ENCODE assay signal across 8 mouse cellular contexts in the genomic region with DNA sequence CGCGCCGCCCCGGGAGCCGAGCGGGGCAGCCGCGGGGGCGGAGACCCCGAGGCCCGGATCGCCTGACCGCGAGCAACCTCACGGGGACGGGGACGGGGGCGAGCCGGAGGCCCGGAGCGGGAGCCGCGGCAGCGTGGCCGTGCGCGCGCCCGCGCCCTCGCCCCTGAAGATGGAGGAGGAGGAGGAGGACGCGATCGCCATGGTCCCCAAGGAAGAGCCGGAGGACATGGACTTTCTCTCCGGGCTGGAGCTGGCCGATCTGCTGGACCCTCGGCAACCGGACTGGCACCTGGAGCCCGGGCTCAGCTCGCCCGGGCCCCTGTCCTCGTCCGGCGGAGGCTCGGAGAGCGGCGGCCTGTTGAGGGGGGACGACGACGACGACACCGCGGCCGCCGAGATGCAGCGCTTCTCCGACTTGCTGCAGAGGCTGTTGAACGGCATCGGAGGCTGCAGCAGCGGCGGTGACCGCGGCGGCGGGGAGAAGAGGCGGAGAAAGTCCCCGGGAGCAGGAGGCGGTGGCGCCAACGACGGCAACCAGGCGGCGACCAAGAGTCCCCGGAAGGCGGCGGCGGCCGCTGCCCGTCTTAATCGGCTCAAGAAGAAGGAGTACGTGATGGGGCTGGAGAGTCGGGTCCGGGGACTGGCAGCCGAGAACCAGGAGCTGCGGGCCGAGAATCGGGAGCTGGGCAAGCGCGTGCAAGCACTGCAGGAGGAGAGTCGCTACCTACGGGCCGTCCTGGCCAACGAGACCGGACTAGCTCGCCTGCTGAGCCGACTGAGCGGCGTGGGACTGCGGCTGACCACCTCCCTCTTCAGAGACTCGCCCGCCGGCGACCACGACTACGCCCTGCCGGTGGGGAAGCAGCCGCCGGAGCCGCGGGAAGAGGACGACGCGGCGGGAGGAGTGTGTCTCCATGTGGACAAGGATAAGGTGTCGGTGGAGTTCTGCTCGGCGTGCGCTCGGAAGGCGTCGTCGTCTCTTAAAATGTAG. TPM values are rescaled to one million over a fixed set of nuclear protein-coding genes. Genes with fewer than 3 reads are reported as not detected.
DNase-seq lines count a peak whose midpoint lies in the region; ATAC-seq and TF ChIP-seq lines count a peak whose summit lies in the region.

No protein-coding gene starts in this region.

- H3K27me3 ChIP-seq in E14TG2a.4 (ENCODE audit: insufficient read depth, low read length), result no peaks in the 10 kb centered on the region
- no peaks in the 10 kb centered on the region; the same call in 1 of the 2 replicates for H3K27me3 ChIP-seq in forebrain, embryonic 12.5 days
- no peaks in the 10 kb centered on the region for H3K27me3 ChIP-seq in heart, postnatal 0 days (ENCODE audit: control insufficient read depth, insufficient read depth, low read length)
- H3K27me3 ChIP-seq in lung, embryonic 14.5 days (ENCODE audit: insufficient read depth, low read length), result no peaks in the 10 kb centered on the region
- H3K27me3 ChIP-seq in neural tube, embryonic 15.5 days (replicated peaks), result no peaks in the 10 kb centered on the region

- no peak for TF ChIP-seq EP300 in heart, postnatal 0 days (IDR thresholded peaks at IDR 0.05; ENCODE audit: low read depth)

- H3K9me3 ChIP-seq in E14TG2a.4 (ENCODE audit: low read length), result no peaks in the 10 kb centered on the region
- H3K9me3 ChIP-seq in forebrain, embryonic 12.5 days, result no peaks in the 10 kb centered on the region
- H3K9me3 ChIP-seq in heart, postnatal 0 days (replicated peaks; ENCODE audit: control insufficient read depth, low read length), result no peaks in the 10 kb centered on the region
- no peaks in the 10 kb centered on the region for H3K9me3 ChIP-seq in lung, embryonic 14.5 days (ENCODE audit: low read depth, low read length)
- no peaks in the 10 kb centered on the region for H3K9me3 ChIP-seq in neural tube, embryonic 15.5 days (replicated peaks)

- H3K4me1 ChIP-seq in E14TG2a.4 (replicated peaks; ENCODE audit: low read depth, low read length), result peaks cover 25% of the 10 kb centered on the region
- peaks cover 5% of the 10 kb centered on the region; the same call in 1 of the 2 replicates for H3K4me1 ChIP-seq in forebrain, embryonic 12.5 days
- peaks cover 12% of the 10 kb centered on the region; the same call in 1 of the 2 replicates for H3K4me1 ChIP-seq in heart, postnatal 0 days (ENCODE audit: control insufficient read depth, insufficient read depth)
- H3K4me1 ChIP-seq in lung, embryonic 14.5 days (ENCODE audit: insufficient read depth), result no peaks in the 10 kb centered on the region
- peaks cover 10% of the 10 kb centered on the region for H3K4me1 ChIP-seq in neural tube, embryonic 15.5 days

- peak; percentile 55 for DNase-seq in c-Kit-negative CD71-positive TER-119-positive erythroid progenitor cells, embryonic 14.5 days (ENCODE audit: low read depth, low spot score)
- peak; percentile 60 for DNase-seq in heart, postnatal 0 days (ENCODE audit: low spot score)
- peak; percentile 77 to 87 for DNase-seq in kidney, postnatal 4 days
- peak; percentile 75 for DNase-seq in lung, embryonic 14.5 days
- DNase-seq in testis, postnatal 10 days (ENCODE audit: low spot score), result peak; percentile 83

- peak; percentile 74 for ATAC-seq in forebrain, embryonic 12.5 days (ENCODE audit: low FRiP score)
- peak; percentile 77 for ATAC-seq in heart, postnatal 0 days (ENCODE audit: insufficient read depth, low read depth)
- ATAC-seq in lung, embryonic 14.5 days (ENCODE audit: insufficient read depth), result peak; percentile 72
- ATAC-seq in neural tube, embryonic 15.5 days (ENCODE audit: low FRiP score), result peak; percentile 84

- no peak for TF ChIP-seq CTCF in E14TG2a.4 (conservative IDR thresholded peaks at IDR 0.05; ENCODE audit: low read length)
- TF ChIP-seq CTCF in heart, postnatal 0 days (IDR thresholded peaks at IDR 0.05; ENCODE audit: low read depth), result peak; percentile 32
- peak; percentile 40 for TF ChIP-seq CTCF in lung, embryonic 14.5 days (IDR thresholded peaks at IDR 0.05; ENCODE audit: low read depth)

- peak overlapping the region; percentile 99 for H3K27ac ChIP-seq in forebrain, embryonic 12.5 days
- H3K27ac ChIP-seq in heart, postnatal 0 days (ENCODE audit: low read depth), result peak overlapping the region; percentile 100
- peak overlapping the region; percentile 98 for H3K27ac ChIP-seq in lung, embryonic 14.5 days (ENCODE audit: low read depth)
- H3K27ac ChIP-seq in neural tube, embryonic 15.5 days (replicated peaks), result peak overlapping the region; percentile 98

- H3K9ac ChIP-seq in forebrain, embryonic 12.5 days, result peak overlapping the region; percentile 99
- H3K9ac ChIP-seq in heart, postnatal 0 days (replicated peaks; ENCODE audit: low read depth, low read length), result peak overlapping the region; percentile 100
- H3K9ac ChIP-seq in lung, embryonic 14.5 days, result peak overlapping the region; percentile 98
- peak overlapping the region; percentile 92 for H3K9ac ChIP-seq in neural tube, embryonic 15.5 days (replicated peaks)

- H3K4me3 ChIP-seq in E14TG2a.4 (replicated peaks; ENCODE audit: low read length), result peak overlapping the region; percentile 95
- H3K4me3 ChIP-seq in forebrain, embryonic 12.5 days (replicated peaks), result peak overlapping the region; percentile 91
- peak overlapping the region; percentile 100 for H3K4me3 ChIP-seq in heart, postnatal 0 days (ENCODE audit: low read depth, low read length)
- peak overlapping the region; percentile 97 for H3K4me3 ChIP-seq in lung, embryonic 14.5 days (ENCODE audit: low read depth, low read length)
- H3K4me3 ChIP-seq in neural tube, embryonic 15.5 days (replicated peaks), result peak overlapping the region; percentile 80

- WGBS in forebrain, embryonic 12.5 days, result under 1% methylated on average over 112 of the region's 123 CpGs
- WGBS in heart, postnatal 0 days, result under 1% methylated on average over 98 of the region's 123 CpGs
- WGBS in lung, embryonic 14.5 days, result under 1% methylated on average over 123 of the region's 123 CpGs
- under 1% methylated on average over 123 of the region's 123 CpGs for WGBS in neural tube, embryonic 15.5 days

- peaks cover 34% of the 10 kb centered on the region for H3K36me3 ChIP-seq in E14TG2a.4 (ENCODE audit: insufficient read depth, low read length)
- peaks cover 4% of the 10 kb centered on the region; the same call in 1 of the 2 replicates for H3K36me3 ChIP-seq in forebrain, embryonic 12.5 days (replicated peaks)
- peaks cover 6% of the 10 kb centered on the region; the same call in 1 of the 2 replicates for H3K36me3 ChIP-seq in heart, postnatal 0 days (replicated peaks; ENCODE audit: control insufficient read depth, insufficient read depth, low read length)
- H3K36me3 ChIP-seq in lung, embryonic 14.5 days (ENCODE audit: insufficient read depth), result peaks cover 20% of the 10 kb centered on the region
- H3K36me3 ChIP-seq in neural tube, embryonic 15.5 days, result no peaks in the 10 kb centered on the region

- H3K4me2 ChIP-seq in forebrain, embryonic 12.5 days, result peak overlapping the region; percentile 81
- peak overlapping the region; percentile 97 for H3K4me2 ChIP-seq in heart, postnatal 0 days (ENCODE audit: low read depth, low read length)
- H3K4me2 ChIP-seq in lung, embryonic 14.5 days, result peak overlapping the region; percentile 98
- H3K4me2 ChIP-seq in neural tube, embryonic 15.5 days, result peak overlapping the region; percentile 81

RNA-seq across cellular contexts. Expression of a gene that starts 0.9 kb away (rescaled TPM):
- polyA plus RNA-seq in forebrain, embryonic 12.5 days (2016; fragmentation: Nextera tagmentation; extraction: Ambion mirVana), result 58.3 and 61.5 TPM in 2 replicates
- total RNA-seq in heart, postnatal 0 days (2014; rRNA removed; ENCODE audit: low replicate concordance), result 49.3 and 55.3 TPM in 2 replicates
- polyA plus RNA-seq in heart, postnatal 0 days (2015; fragmentation: Nextera tagmentation; extraction: Ambion mirVana), result 10.6 and 11.3 TPM in 2 replicates
- polyA plus RNA-seq in lung, embryonic 14.5 days (2014; fragmentation: Nextera tagmentation; extraction: Ambion mirVana), result 45.2 and 47.4 TPM in 2 replicates
- polyA plus RNA-seq in neural tube, embryonic 15.5 days (2015; fragmentation: Nextera tagmentation; extraction: Ambion mirVana), result 30.2 and 33.8 TPM in 2 replicates

RNA-seq across cellular contexts. Expression of a gene that starts 13.6 kb away (rescaled TPM):
- 113 and 119 TPM in 2 replicates for polyA plus RNA-seq in forebrain, embryonic 12.5 days (2016; fragmentation: Nextera tagmentation; extraction: Ambion mirVana)
- total RNA-seq in heart, postnatal 0 days (2014; rRNA removed; ENCODE audit: low replicate concordance), result 82.2 and 107 TPM in 2 replicates
- 185 and 187 TPM in 2 replicates for polyA plus RNA-seq in heart, postnatal 0 days (2015; fragmentation: Nextera tagmentation; extraction: Ambion mirVana)
- polyA plus RNA-seq in lung, embryonic 14.5 days (2014; fragmentation: Nextera tagmentation; extraction: Ambion mirVana), result 105 and 107 TPM in 2 replicates
- 139 and 163 TPM in 2 replicates for polyA plus RNA-seq in neural tube, embryonic 15.5 days (2015; fragmentation: Nextera tagmentation; extraction: Ambion mirVana)

RNA-seq across cellular contexts. Expression of a gene that starts 17.0 kb away (rescaled TPM):
- polyA plus RNA-seq in forebrain, embryonic 12.5 days (2016; fragmentation: Nextera tagmentation; extraction: Ambion mirVana), result 2.4 and 2.6 TPM in 2 replicates
- total RNA-seq in heart, postnatal 0 days (2014; rRNA removed; ENCODE audit: low replicate concordance), result not detected in 2 replicates
- polyA plus RNA-seq in heart, postnatal 0 days (2015; fragmentation: Nextera tagmentation; extraction: Ambion mirVana), result 0.30 and 0.51 TPM in 2 replicates
- 1.5 TPM in 2 replicates for polyA plus RNA-seq in lung, embryonic 14.5 days (2014; fragmentation: Nextera tagmentation; extraction: Ambion mirVana)
- polyA plus RNA-seq in neural tube, embryonic 15.5 days (2015; fragmentation: Nextera tagmentation; extraction: Ambion mirVana), result 1.3 and 1.5 TPM in 2 replicates

RNA-seq across cellular contexts. Expression of a gene that starts 32.4 kb away (rescaled TPM):
- polyA plus RNA-seq in forebrain, embryonic 12.5 days (2016; fragmentation: Nextera tagmentation; extraction: Ambion mirVana), result 33.0 and 36.7 TPM in 2 replicates
- total RNA-seq in heart, postnatal 0 days (2014; rRNA removed; ENCODE audit: low replicate concordance), result 6.8 and 12.7 TPM in 2 replicates
- polyA plus RNA-seq in heart, postnatal 0 days (2015; fragmentation: Nextera tagmentation; extraction: Ambion mirVana), result 30.6 and 35.7 TPM in 2 replicates
- polyA plus RNA-seq in lung, embryonic 14.5 days (2014; fragmentation: Nextera tagmentation; extraction: Ambion mirVana), result 31.7 and 32.5 TPM in 2 replicates
- 47.2 and 49.0 TPM in 2 replicates for polyA plus RNA-seq in neural tube, embryonic 15.5 days (2015; fragmentation: Nextera tagmentation; extraction: Ambion mirVana)

RNA-seq across cellular contexts. Expression of a gene that starts 33.1 kb away (rescaled TPM):
- polyA plus RNA-seq in forebrain, embryonic 12.5 days (2016; fragmentation: Nextera tagmentation; extraction: Ambion mirVana), result 5.9 and 6.5 TPM in 2 replicates
- total RNA-seq in heart, postnatal 0 days (2014; rRNA removed; ENCODE audit: low replicate concordance), result 2.3 and 8.6 TPM in 2 replicates
- polyA plus RNA-seq in heart, postnatal 0 days (2015; fragmentation: Nextera tagmentation; extraction: Ambion mirVana), result 1.3 and 2.1 TPM in 2 replicates
- polyA plus RNA-seq in lung, embryonic 14.5 days (2014; fragmentation: Nextera tagmentation; extraction: Ambion mirVana), result 0.25 and 0.37 TPM in 2 replicates
- 29.8 and 29.9 TPM in 2 replicates for polyA plus RNA-seq in neural tube, embryonic 15.5 days (2015; fragmentation: Nextera tagmentation; extraction: Ambion mirVana)

Comparison
In these comparisons a context has a peak if more than half of its experiments do, and no peak if none do; other contexts are left out.
1. Peak in every context shown above with its lines: DNase-seq, ATAC-seq, H3K4me3 ChIP-seq and H3K27ac ChIP-seq.